Mouse (Mus musculus) cerebellum, adult 2 months (tissue): ENCODE results near the gene Fv1. TPM values are rescaled to one million over a fixed set of nuclear protein-coding genes. Genes with fewer than 3 reads are reported as not detected.

Source experiments
- DNase-seq, 2 experiments: peaks; one replicate each; pipeline ENCODE4 v3.0.0; 2021
- H3K27ac ChIP-seq: fragments of 200-500 bp; 2 replicates; pipeline ENCODE4 v1.5.1; 2012; ENCODE audit warnings: low read length, control low read depth, inconsistent platforms; ENCODE audit not compliant: insufficient read depth
- H3K27me3 ChIP-seq: fragments of 200-500 bp; 2 replicates; pipeline ENCODE4 v1.6.1; 2012; ENCODE audit warnings: inconsistent platforms, mild to moderate bottlenecking, low read length, moderate library complexity; ENCODE audit not compliant: control insufficient read depth, insufficient read depth
- H3K4me1 ChIP-seq: fragments of 200-500 bp; 2 replicates; pipeline ENCODE4 v1.6.1; 2011; ENCODE audit warnings: low read length; ENCODE audit not compliant: control insufficient read depth, insufficient read depth
- H3K4me3 ChIP-seq: fragments of 200-500 bp; replicated peaks from 2 replicates; pipeline ENCODE3; 2011; ENCODE audit warnings: mild to moderate bottlenecking, low read depth, low read length, control low read depth; ENCODE audit not compliant: insufficient read depth
- CTCF ChIP-seq: fragments of 200-500 bp; IDR thresholded peaks from 2 replicates; pipeline ENCODE4 v1.5.1; 2011; ENCODE audit warnings: low read depth, mild to moderate bottlenecking, control low read depth, low read length, moderate library complexity, borderline replicate concordance; ENCODE audit not compliant: insufficient read depth
- POLR2A ChIP-seq: fragments of 200-500 bp; IDR thresholded peaks from 2 replicates; pipeline ENCODE4 v1.6.1; 2011; ENCODE audit warnings: low read length, control low read depth, borderline replicate concordance; ENCODE audit not compliant: insufficient read depth
- WGBS: fragments of 180-500 bp; shearing (Covaris S2); methylation state at CpG from one replicate; pipeline ENCODE4 v1.1.7; 2018; 5-methylcytosine and 5-hydroxymethylcytosine counted together
- polyA plus RNA-seq: library from polyadenylated mRNA; depleted of rRNA; stranded (reverse); fragments of >200 nt; gene quantifications from 2 replicates; pipeline ENCODE4 v1.2.3, GENCODE M21; 2012; rRNA removed

Fv1 gene
- polyA plus RNA-seq, 1 experiment: 8.6 TPM

GRCm38 (mm10) chr4:147905090-147905659 lies 36.4 kb downstream of the Fv1 start:
- Histone ChIP-seq H3K27me3 (no peaks in the 10 kb centered on the region), H3K4me1 (peaks cover 10% of the 10 kb centered on the region; the same call in 1 of the 2 replicates), H3K27ac (peak overlapping the region; percentile 69; the same call in 1 of the 2 replicates), H3K4me3 (peak overlapping the region; percentile 100)
- WGBS: 0% methylated on average over 8 of the region's 8 CpGs
- TF ChIP-seq POLR2A (peak; percentile 38; the same call in 1 of the 2 replicates), CTCF (no peak)
- peak in 1 of 2 experiments; percentile 40 for DNase-seq

- H3K27me3 ChIP-seq: no peaks in the 10 kb centered on the region
- WGBS: 90% methylated on average over 5 of the region's 5 CpGs
- no peak overlapping the region for H3K27ac ChIP-seq
- peaks cover 10% of the 10 kb centered on the region; the same call in 1 of the 2 replicates for H3K4me1 ChIP-seq
- no peak overlapping the region for H3K4me3 ChIP-seq
- TF ChIP-seq CTCF: no peak
- no peak for TF ChIP-seq POLR2A
- no peak for DNase-seq
Measured at GRCm38 (mm10) chr4:147906230-147906629, 37.5 kb downstream of the Fv1 start.

GRCm38 (mm10) chr4:147909486-147909885 lies 40.7 kb downstream of the Fv1 start:
- no peak for DNase-seq
- no peaks in the 10 kb centered on the region; the same call in 1 of the 2 replicates for H3K4me1 ChIP-seq
- no peak for TF ChIP-seq POLR2A
- no peak for TF ChIP-seq CTCF
- no peak overlapping the region for H3K27ac ChIP-seq
- H3K27me3 ChIP-seq: no peaks in the 10 kb centered on the region
- 50% methylated on average over 5 of the region's 5 CpGs for WGBS
- H3K4me3 ChIP-seq: no peak overlapping the region

GRCm38 (mm10) chr4:147918459-147919121 lies 49.8 kb downstream of the Fv1 start:
- WGBS: 54% methylated on average over 7 of the region's 7 CpGs
- DNase-seq: no peak
- TF ChIP-seq POLR2A: no peak
- Histone ChIP-seq H3K27ac (no peak overlapping the region), H3K4me1 (no peaks in the 10 kb centered on the region), H3K4me3 (no peak overlapping the region), H3K27me3 (no peaks in the 10 kb centered on the region)

Other genes with a start within 250 kb of the Fv1 start
- gene Zfp979, start 226.5 kb upstream of the Fv1 start, polyA plus RNA-seq: 1.9 and 2.2 TPM in 2 replicates
- not detected in 2 replicates for gene Zfp534, start 166.4 kb upstream of the Fv1 start, polyA plus RNA-seq
- 3.2 and 3.5 TPM in 2 replicates for gene Zfp984, start 59.2 kb upstream of the Fv1 start, polyA plus RNA-seq
- 11.2 and 11.3 TPM in 2 replicates for gene Zfp933, start 20.6 kb upstream of the Fv1 start, polyA plus RNA-seq
- 58.6 and 59.9 TPM in 2 replicates for gene Miip, start 163 bp upstream of the Fv1 start, polyA plus RNA-seq
- gene Mfn2, start 35.7 kb downstream of the Fv1 start, polyA plus RNA-seq: 112 and 113 TPM in 2 replicates
- 33.0 and 36.0 TPM in 2 replicates for gene Plod1, start 67.8 kb downstream of the Fv1 start, polyA plus RNA-seq
- gene 2510039O18Rik, start 71.9 kb downstream of the Fv1 start, polyA plus RNA-seq: 34.1 and 34.5 TPM in 2 replicates
- gene Nppb, start 116.8 kb downstream of the Fv1 start, polyA plus RNA-seq: 0.15 TPM in 1 of 2 replicates, not detected in the other
- 0.13 TPM in 1 of 2 replicates, not detected in the other for gene Nppa, start 131.7 kb downstream of the Fv1 start, polyA plus RNA-seq
- gene Clcn6, start 169.8 kb downstream of the Fv1 start, polyA plus RNA-seq: 56.8 and 59.4 TPM in 2 replicates
- gene Mthfr, start 170.1 kb downstream of the Fv1 start, polyA plus RNA-seq: 27.2 and 29.8 TPM in 2 replicates
- 9.8 and 10.2 TPM in 2 replicates for gene Agtrap, start 219.1 kb downstream of the Fv1 start, polyA plus RNA-seq